Mouse (Mus musculus) liver, embryonic 16.5 days (tissue): ENCODE results near the gene Psmb6. TPM values are rescaled to one million over a fixed set of nuclear protein-coding genes. Genes with fewer than 3 reads are reported as not detected.
"Not testable (repeated sequence)": the region's sequence is repeated elsewhere in the genome, so short reads cannot be mapped to it uniquely, and the experiment has no call there.

ENCODE experiments used
- ATAC-seq: fragments of 200-750 bp; cut with Nextera tagmentation; 2 replicates; pipeline ENCODE4 v1.8.0; 2017; ENCODE audit warnings: low read depth, mild to moderate bottlenecking, moderate number of reproducible peaks, moderate library complexity
- H3K27ac ChIP-seq: fragments of 300-500 bp; sonication (generic); 2 replicates; pipeline ENCODE4 v1.5.1; 2014; ENCODE audit warnings: mild to moderate bottlenecking, low read length
- H3K27me3 ChIP-seq: fragments of 300-500 bp; sonication (generic); 2 replicates; pipeline ENCODE4 v1.6.1; 2014; ENCODE audit warnings: low read depth, low read length, mixed read lengths; ENCODE audit not compliant: control insufficient read depth, insufficient read depth
- H3K36me3 ChIP-seq: fragments of 300-500 bp; sonication (generic); 2 replicates; pipeline ENCODE4 v1.6.1; 2014; ENCODE audit warnings: mild to moderate bottlenecking; ENCODE audit not compliant: control insufficient read depth, insufficient read depth
- H3K4me1 ChIP-seq: fragments of 300-500 bp; sonication (generic); 2 replicates; pipeline ENCODE4 v1.6.1; 2014; ENCODE audit warnings: low read depth, low read length, mixed read lengths; ENCODE audit not compliant: control insufficient read depth
- H3K4me2 ChIP-seq: fragments of 300-500 bp; sonication (generic); 2 replicates; pipeline ENCODE4 v1.6.1; 2014; ENCODE audit warnings: low read depth, low read length, mixed read lengths
- H3K4me3 ChIP-seq: fragments of 300-500 bp; sonication (generic); 2 replicates; pipeline ENCODE4 v1.5.1; 2014; ENCODE audit warnings: low read depth, mild to moderate bottlenecking, low read length
- H3K9ac ChIP-seq: fragments of 300-500 bp; sonication (generic); 2 replicates; pipeline ENCODE4 v1.6.1; 2014; ENCODE audit warnings: low read depth, low read length
- H3K9me3 ChIP-seq: fragments of 300-500 bp; sonication (generic); replicated peaks from 2 replicates; pipeline ENCODE4 v1.6.1; 2016; ENCODE audit warnings: low read length; ENCODE audit not compliant: control insufficient read depth
- WGBS: fragments of 180-500 bp; shearing (Covaris S2); extraction: QIAGEN DNeasy Blood & Tissue Kit; methylation state at CpG from one replicate; pipeline ENCODE4 v1.1.7; 2014; ENCODE audit not compliant: insufficient replicate concordance; 5-methylcytosine and 5-hydroxymethylcytosine counted together
- polyA plus RNA-seq: library from polyadenylated mRNA; unstranded; fragments of >200 nt; fragmentation: Nextera tagmentation; extraction: Ambion mirVana; gene quantifications from 2 replicates; pipeline ENCODE4 v1.2.1, GENCODE M21; 2015

Gene Psmb6
- polyA plus RNA-seq, 1 experiment from 2014 or later: 291 TPM

DNA sequence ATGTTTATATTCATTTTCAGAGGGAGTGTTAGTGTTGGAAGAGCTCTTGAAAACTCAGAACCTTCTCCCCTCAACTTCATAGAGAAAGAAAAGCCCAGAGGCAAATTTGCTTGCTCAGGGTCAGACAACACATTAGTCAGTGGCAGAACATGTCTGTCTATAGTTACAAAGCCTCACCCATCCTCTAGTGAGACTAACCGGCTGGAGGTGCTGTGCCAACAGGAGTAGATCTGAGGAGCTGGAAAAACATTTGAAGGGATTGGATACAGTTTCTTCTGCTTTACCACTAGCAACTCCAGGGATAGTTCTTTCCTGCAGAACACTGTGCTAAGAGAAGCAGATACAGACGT is 36.7 kb downstream of the Psmb6 start:
- 2% methylated on average over 2 of the region's 2 CpGs for WGBS
- Histone ChIP-seq H3K9ac (no peak overlapping the region; the same call in 1 of the 2 replicates), H3K9me3 (no peaks in the 10 kb centered on the region), H3K27me3 (no peaks in the 10 kb centered on the region), H3K4me3 (peak overlapping the region; percentile 73), H3K4me1 (peaks cover 27% of the 10 kb centered on the region), H3K36me3 (no peaks in the 10 kb centered on the region), H3K4me2 (peak overlapping the region; percentile 92), H3K27ac (peak overlapping the region; percentile 38; the same call in 1 of the 2 replicates)
- no peak for ATAC-seq

DNA sequence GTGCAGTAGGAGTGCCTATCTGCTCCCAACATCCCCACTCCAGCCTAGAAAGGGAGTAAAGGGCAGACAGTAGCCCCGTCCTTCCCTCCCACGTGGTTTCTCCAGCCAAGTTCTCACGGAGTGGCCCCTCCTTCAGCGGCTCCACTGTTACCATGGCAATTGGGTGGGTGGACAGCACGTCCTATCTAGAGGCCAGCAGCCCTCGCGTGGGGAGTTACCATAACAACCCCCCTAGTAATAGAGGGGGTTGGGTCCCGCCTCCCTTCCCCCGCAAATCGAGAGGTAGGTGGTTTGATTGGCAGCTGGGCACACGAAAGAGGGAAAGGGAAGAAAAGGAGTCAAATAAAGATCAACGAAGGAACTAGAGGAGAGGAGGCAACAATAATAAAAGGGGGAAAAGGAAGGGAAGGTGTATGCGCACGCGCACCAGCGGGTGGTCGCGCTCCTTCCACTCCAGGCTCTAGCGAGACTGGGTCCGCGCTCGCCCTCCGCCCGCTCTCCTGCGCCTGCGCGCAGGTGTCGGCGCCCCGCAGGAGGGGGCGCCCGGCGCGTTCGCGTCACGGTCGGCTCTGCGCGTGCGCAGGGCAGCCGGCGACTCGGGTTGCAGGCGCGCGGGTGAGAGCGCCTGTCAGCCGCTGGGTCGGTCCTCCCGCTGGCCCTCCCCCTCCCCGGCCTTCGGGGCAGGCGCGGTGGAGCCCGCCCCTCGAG is 37.3 kb downstream of the Psmb6 start, which contains the start of gene Mink1:
TSS of gene Mink1 (plus strand) at position 595 of the 708 bp plus-strand sequence.
- WGBS: under 1% methylated on average over 53 of the region's 57 CpGs
- peak; percentile 89 for ATAC-seq
- no peaks in the 10 kb centered on the region for H3K36me3 ChIP-seq
- peak within 1 kb of the TSS; percentile 73 for H3K4me3 ChIP-seq
- peaks cover 27% of the 10 kb centered on the region for H3K4me1 ChIP-seq
- peak within 1 kb of the TSS; percentile 92 for H3K4me2 ChIP-seq
- H3K27ac ChIP-seq: peak within 1 kb of the TSS; percentile 69
- no peaks in the 10 kb centered on the region for H3K9me3 ChIP-seq
- H3K27me3 ChIP-seq: no peaks in the 10 kb centered on the region
- peak within 1 kb of the TSS; percentile 74 for H3K9ac ChIP-seq

DNA sequence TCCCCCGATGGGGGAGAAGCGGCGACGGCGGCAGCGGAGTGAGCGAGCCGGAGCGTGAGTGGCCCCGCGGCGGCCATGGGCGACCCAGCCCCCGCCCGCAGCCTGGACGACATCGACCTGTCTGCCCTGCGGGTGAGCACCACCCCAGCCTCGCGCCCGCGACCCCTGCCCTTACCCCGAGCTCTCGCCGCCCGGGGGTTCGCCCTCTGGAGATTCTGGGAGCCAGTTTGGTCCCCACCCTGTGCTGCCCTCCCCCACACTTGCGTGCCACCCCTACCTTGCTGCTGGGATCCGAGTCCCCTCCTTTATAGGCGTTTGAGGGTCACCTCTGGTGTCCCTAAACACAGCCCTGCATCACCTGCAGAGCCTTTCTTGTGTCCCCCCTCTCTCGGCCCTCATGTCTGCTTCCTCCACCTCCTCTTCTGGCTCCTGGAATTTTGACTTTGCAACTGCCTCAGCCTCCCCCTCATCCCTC is 37.9 kb downstream of the Psmb6 start:
- peak; percentile 7; the same call in 1 of the 2 replicates for ATAC-seq
- Histone ChIP-seq H3K9ac (peak overlapping the region; percentile 74), H3K4me2 (peak overlapping the region; percentile 92), H3K4me1 (peaks cover 27% of the 10 kb centered on the region), H3K36me3 (no peaks in the 10 kb centered on the region), H3K4me3 (peak overlapping the region; percentile 73), H3K27me3 (no peaks in the 10 kb centered on the region), H3K27ac (peak overlapping the region; percentile 60), H3K9me3 (no peaks in the 10 kb centered on the region)
- WGBS: 0% methylated on average over 31 of the region's 31 CpGs

DNA sequence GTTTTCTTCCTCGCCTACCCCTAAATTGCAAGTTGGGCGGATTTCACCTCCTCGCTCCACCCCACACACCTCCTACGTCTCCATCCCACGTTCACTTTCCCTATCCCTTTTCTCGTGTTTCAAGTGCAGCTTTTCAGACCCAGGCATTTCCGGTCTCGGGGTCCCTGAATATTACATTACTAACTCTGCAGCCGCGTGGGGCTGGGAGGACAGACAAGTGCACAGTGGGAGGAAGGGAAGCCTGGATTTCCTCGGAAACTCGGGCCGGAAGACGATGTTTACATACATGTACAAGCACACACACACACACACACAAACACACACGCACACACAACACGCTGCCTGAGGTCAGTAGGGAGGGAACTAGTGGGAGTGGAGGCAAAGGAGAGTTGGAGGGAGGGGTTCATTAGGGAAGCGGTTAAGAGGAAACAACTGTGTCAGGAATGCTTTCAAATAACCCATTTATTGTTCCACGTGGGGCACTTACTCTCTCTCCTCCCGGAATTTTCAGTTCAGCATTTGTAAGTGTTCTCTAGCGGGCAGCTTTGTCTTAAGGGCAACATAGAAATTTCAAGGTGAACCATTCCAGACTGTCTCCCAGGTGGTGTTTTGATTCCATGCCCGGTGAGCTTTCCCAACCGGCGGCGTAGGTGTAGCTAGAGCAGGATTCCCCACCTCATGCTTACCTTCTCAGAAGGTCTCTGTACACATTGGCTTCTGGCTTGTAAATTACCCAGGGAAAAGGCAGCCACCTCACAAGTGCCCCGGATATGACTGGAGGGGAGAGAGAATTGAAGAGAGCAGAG is 38.5 kb downstream of the Psmb6 start:
- H3K27ac ChIP-seq: peak overlapping the region; percentile 69
- H3K9me3 ChIP-seq: no peaks in the 10 kb centered on the region
- H3K4me1 ChIP-seq: peaks cover 27% of the 10 kb centered on the region
- ATAC-seq: no peak
- peak overlapping the region; percentile 92 for H3K4me2 ChIP-seq
- 5% methylated on average over 25 of the region's 25 CpGs for WGBS
- peak overlapping the region; percentile 74 for H3K9ac ChIP-seq
- no peaks in the 10 kb centered on the region for H3K27me3 ChIP-seq
- no peaks in the 10 kb centered on the region for H3K36me3 ChIP-seq
- H3K4me3 ChIP-seq: peak overlapping the region; percentile 73

DNA sequence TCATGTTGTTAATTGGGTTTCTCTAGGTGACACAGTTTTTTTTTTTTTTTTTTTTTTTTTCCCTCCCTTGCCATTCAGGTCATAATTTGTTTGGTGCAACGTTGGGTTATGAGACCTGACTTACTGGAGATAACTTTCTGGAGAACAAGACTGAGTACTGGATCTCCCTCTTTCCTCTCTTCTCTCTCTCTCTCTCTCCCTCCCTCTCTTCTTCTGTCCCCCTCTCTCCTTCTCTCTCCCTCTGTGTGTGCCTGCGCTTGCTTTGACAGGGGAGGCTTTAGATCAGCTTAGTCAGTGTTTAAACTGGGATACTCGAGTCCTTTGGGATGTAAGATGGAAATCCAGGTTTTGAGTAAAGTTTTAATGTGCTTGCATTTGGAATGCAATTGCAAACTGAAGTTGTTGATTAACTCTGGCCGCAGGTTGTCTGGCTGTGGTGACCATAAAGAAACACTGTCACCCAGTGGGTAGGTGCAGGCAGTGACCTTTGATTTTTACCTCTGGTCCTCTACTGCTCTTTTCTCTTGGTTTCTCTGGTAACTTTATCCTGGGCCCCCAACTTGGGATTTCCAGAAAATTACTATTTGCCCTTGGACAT is 39.2 kb downstream of the Psmb6 start:
- no peak for ATAC-seq
- WGBS: 42% methylated on average over 4 of the region's 4 CpGs
- Histone ChIP-seq H3K4me1 (peaks cover 27% of the 10 kb centered on the region), H3K36me3 (no peaks in the 10 kb centered on the region), H3K9me3 (no peaks in the 10 kb centered on the region), H3K4me3 (peak overlapping the region; percentile 73), H3K27ac (peak overlapping the region; percentile 69), H3K27me3 (no peaks in the 10 kb centered on the region), H3K4me2 (peak overlapping the region; percentile 92), H3K9ac (peak overlapping the region; percentile 8; the same call in 1 of the 2 replicates)

DNA sequence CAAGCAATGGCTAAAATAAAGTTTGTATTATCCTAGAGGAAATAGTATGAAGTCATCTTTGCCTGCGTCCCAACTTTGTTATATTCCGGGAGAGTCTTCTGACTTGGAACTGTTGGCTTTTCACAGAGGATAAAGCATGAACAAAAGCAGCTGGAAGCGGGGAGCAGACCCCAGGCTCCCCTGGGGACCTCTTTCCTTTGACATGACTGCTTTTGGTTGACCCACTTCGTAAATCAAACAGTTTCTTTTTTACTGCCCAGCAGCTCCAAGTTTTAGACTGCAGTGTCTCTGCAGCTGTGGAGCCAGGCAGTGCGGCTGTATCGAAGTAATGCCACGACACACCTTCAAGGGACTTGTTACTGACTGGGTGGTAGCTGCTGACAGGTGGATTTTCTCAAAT is 41.4 kb downstream of the Psmb6 start:
- no peak overlapping the region for H3K4me3 ChIP-seq
- H3K9me3 ChIP-seq: no peaks in the 10 kb centered on the region
- H3K4me2 ChIP-seq: no peak overlapping the region
- no peak overlapping the region for H3K27ac ChIP-seq
- peaks cover 33% of the 10 kb centered on the region for H3K4me1 ChIP-seq
- no peaks in the 10 kb centered on the region for H3K36me3 ChIP-seq
- WGBS: 79% methylated on average over 7 of the region's 7 CpGs
- no peak overlapping the region for H3K9ac ChIP-seq
- no peaks in the 10 kb centered on the region for H3K27me3 ChIP-seq
- ATAC-seq: no peak

DNA sequence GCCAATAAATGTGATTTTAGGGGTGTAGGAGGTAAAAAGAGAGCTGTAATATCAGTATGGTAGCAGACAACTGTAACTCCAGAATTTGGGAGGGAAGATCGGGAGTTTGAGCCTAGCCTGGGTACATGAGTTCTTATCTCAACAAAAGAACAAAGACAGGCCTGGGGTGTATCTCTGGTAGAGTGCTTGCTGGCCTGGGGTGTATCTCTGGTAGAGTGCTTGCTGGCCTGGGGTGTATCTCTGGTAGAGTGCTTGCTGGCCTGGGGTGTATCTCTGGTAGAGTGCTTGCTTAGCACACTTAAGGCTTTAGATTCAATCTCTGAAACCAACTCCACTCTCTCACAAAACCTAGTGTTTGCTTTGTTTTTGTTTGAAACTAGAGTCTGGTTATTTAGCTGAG is 45.4 kb downstream of the Psmb6 start:
- H3K4me1 ChIP-seq: peaks cover 23% of the 10 kb centered on the region
- H3K27ac ChIP-seq, H3K36me3 ChIP-seq, H3K4me2 ChIP-seq, H3K9me3 ChIP-seq, H3K4me3 ChIP-seq, H3K9ac ChIP-seq, H3K27me3 ChIP-seq: not testable (repeated sequence)
- peak; percentile 65 for ATAC-seq
- 18% methylated on average over 1 of the region's 1 CpGs for WGBS

DNA sequence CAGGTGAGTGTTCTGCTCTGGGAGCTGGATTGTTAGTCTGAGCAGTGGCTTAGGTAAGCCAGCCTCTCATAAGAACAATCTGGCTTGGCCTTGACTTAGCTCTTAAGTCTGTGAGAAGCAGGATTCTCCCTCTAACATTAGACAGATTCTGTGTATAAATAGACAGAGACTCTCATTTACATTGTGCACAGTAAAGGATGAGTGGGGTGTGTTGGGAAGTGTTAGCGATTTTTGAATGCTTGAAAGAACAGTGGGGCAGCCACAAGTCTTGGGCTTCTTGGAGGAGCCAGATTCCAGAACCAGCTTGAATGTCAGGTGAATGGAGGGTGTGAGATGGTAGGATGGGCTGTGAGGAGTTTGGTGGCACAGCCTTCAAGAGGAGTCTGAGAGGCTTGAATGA is 46.5 kb downstream of the Psmb6 start:
- Histone ChIP-seq H3K36me3 (no peaks in the 10 kb centered on the region), H3K4me2 (no peak overlapping the region), H3K4me3 (no peak overlapping the region), H3K9ac (no peak overlapping the region), H3K27ac (no peak overlapping the region), H3K9me3 (no peaks in the 10 kb centered on the region), H3K4me1 (peaks cover 20% of the 10 kb centered on the region), H3K27me3 (no peaks in the 10 kb centered on the region)
- 73% methylated on average over 1 of the region's 1 CpGs for WGBS
- ATAC-seq: no peak
